Mouse (Mus musculus): ENCODE measurements at regions not wholly inside any gene's neighbourhood (a gene's known extent, or its start where the extent isn't known, plus 50 kb on each side); places are given as distances from the start of the nearest gene placed in this dataset.

DNA sequence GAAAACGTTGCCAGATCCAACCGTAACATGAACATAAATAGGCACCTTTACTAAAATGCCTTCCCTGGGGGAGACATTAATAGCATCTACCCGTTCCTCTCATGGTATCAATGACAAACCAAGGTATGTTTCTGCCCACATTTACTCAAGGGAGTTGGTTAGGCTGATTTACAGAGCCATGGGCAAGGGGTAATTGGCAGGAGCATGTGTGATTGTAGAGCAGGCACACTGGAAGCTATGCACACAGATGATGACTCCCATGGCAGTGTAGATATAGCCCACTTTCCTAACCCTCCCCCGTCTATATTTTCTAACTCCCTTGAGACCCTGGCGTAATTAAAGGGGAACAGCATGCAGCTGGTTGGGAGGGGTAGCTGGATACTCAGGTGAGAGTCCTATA lies 183.6 kb upstream of the Mki67 start:
- Histone ChIP-seq H3K9me3 (no peaks in the 10 kb centered on the region), H3K4me2 (replicated peaks) (no peak overlapping the region), H3K9ac (no peak overlapping the region), H3K4me3 (no peak overlapping the region), H3K4me1 (peaks cover 7% of the 10 kb centered on the region; the same call in 1 of the 2 replicates), H3K27ac (no peak overlapping the region), H3K27me3 (replicated peaks) (no peaks in the 10 kb centered on the region), H3K36me3 (no peaks in the 10 kb centered on the region)
- ATAC-seq (ENCODE audit: low FRiP score, low read depth), result no peak
- WGBS, result 76% methylated on average over 5 of the region's 5 CpGs

GRCm38 (mm10) chr7:135900861-135901321 lies 184.7 kb upstream of the Mki67 start:
- no peaks in the 10 kb centered on the region for H3K27me3 ChIP-seq (replicated peaks)
- H3K9ac ChIP-seq, result no peak overlapping the region
- no peak overlapping the region for H3K4me2 ChIP-seq (replicated peaks)
- H3K4me1 ChIP-seq, result peaks cover 7% of the 10 kb centered on the region; the same call in 1 of the 2 replicates
- WGBS, result 27% methylated on average over 10 of the region's 10 CpGs
- no peak overlapping the region for H3K4me3 ChIP-seq
- no peak overlapping the region for H3K27ac ChIP-seq
- no peak for ATAC-seq (ENCODE audit: low FRiP score, low read depth)
- no peaks in the 10 kb centered on the region for H3K36me3 ChIP-seq
- no peaks in the 10 kb centered on the region for H3K9me3 ChIP-seq

- H3K27me3 ChIP-seq (replicated peaks), result no peaks in the 10 kb centered on the region
- H3K4me1 ChIP-seq, result peaks cover 7% of the 10 kb centered on the region; the same call in 1 of the 2 replicates
- H3K4me2 ChIP-seq (replicated peaks), result no peak overlapping the region
- ATAC-seq (ENCODE audit: low FRiP score, low read depth), result no peak
- no peaks in the 10 kb centered on the region for H3K9me3 ChIP-seq
- H3K36me3 ChIP-seq, result no peaks in the 10 kb centered on the region
- H3K27ac ChIP-seq, result no peak overlapping the region
- no peak overlapping the region for H3K4me3 ChIP-seq
- no peak overlapping the region for H3K9ac ChIP-seq
- WGBS, result 79% methylated on average over 13 of the region's 13 CpGs
These were observed 186.2 kb upstream of the Mki67 start for GRCm38 (mm10) chr7:135902106-135903055.

GRCm38 (mm10) chr7:135911376-135911775 lies 195.2 kb upstream of the Mki67 start:
- no peak overlapping the region for H3K9ac ChIP-seq
- H3K4me3 ChIP-seq, result no peak overlapping the region
- no peaks in the 10 kb centered on the region for H3K27me3 ChIP-seq (replicated peaks)
- H3K4me1 ChIP-seq, result no peaks in the 10 kb centered on the region
- no peak for ATAC-seq (ENCODE audit: low FRiP score, low read depth)
- no peak overlapping the region for H3K4me2 ChIP-seq (replicated peaks)
- no peaks in the 10 kb centered on the region for H3K9me3 ChIP-seq
- H3K27ac ChIP-seq, result no peak overlapping the region
- H3K36me3 ChIP-seq, result no peaks in the 10 kb centered on the region

DNA sequence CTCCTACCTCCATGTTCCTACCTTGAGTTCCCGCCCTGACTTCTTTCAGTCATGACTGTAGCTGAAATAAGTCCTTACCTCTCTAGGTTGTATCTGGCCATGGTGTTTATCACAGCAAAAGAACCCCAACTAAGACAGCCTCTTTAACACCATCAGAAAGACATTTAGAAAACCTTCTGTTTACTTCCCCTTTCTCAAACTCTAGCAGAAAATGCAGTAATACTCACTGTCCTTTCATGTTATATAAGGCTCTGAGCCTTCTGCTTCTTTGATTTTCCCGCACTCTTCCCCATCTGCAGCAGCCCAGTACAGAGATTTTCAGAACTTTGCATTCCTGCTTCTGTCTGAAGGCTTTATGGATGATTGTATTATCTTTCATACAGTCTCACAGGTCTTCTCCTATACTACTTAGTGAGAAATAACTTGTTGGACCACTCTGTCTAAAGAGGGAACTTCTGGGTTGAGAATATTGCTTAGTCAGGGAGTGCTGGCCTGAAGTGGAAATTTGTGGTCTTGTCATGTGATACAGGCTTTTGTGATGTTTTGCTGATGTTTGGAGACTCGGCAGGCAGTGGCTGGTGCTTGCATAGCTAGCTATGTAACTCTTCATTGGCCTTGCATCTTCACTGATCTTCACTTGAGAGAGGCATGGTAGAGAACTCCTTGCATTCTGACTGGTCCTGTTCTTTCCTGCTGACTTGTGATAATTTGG lies 197.9 kb upstream of the Mki67 start:
- Histone ChIP-seq H3K9ac (no peak overlapping the region), H3K4me1 (no peaks in the 10 kb centered on the region), H3K27ac (no peak overlapping the region), H3K4me2 (replicated peaks) (no peak overlapping the region), H3K4me3 (no peak overlapping the region), H3K36me3 (no peaks in the 10 kb centered on the region), H3K9me3 (no peaks in the 10 kb centered on the region), H3K27me3 (replicated peaks) (no peaks in the 10 kb centered on the region)
- 90% methylated on average over 3 of the region's 3 CpGs for WGBS
- ATAC-seq (ENCODE audit: low FRiP score, low read depth), result no peak

GRCm38 (mm10) chr7:135923876-135924275 lies 207.7 kb upstream of the Mki67 start:
- Histone ChIP-seq H3K36me3 (no peaks in the 10 kb centered on the region), H3K4me2 (replicated peaks) (no peak overlapping the region), H3K9me3 (no peaks in the 10 kb centered on the region), H3K27ac (no peak overlapping the region), H3K27me3 (replicated peaks) (no peaks in the 10 kb centered on the region), H3K4me1 (no peaks in the 10 kb centered on the region), H3K9ac (no peak overlapping the region), H3K4me3 (no peak overlapping the region)
- no peak for ATAC-seq (ENCODE audit: low FRiP score, low read depth)
- WGBS, result 86% methylated on average over 7 of the region's 7 CpGs

- ATAC-seq (ENCODE audit: low FRiP score, low read depth), result no peak
- H3K4me2 ChIP-seq (replicated peaks), result no peak overlapping the region
- H3K9me3 ChIP-seq, result no peaks in the 10 kb centered on the region
- H3K36me3 ChIP-seq, result no peaks in the 10 kb centered on the region
- no peak overlapping the region for H3K9ac ChIP-seq
- H3K27ac ChIP-seq, result no peak overlapping the region
- no peaks in the 10 kb centered on the region for H3K27me3 ChIP-seq (replicated peaks)
- H3K4me1 ChIP-seq, result no peaks in the 10 kb centered on the region
- 86% methylated on average over 4 of the region's 4 CpGs for WGBS
- H3K4me3 ChIP-seq, result no peak overlapping the region
These were observed 208.5 kb upstream of the Mki67 start for GRCm38 (mm10) chr7:135924641-135925040.

- WGBS, result 86% methylated on average over 1 of the region's 1 CpGs
These were observed 213.9 kb upstream of the Mki67 start for GRCm38 (mm10) chr7:135930091-135930490.

GRCm38 (mm10) chr7:135932595-135933175 lies 216.5 kb upstream of the Mki67 start:
- 84% methylated on average over 5 of the region's 5 CpGs for WGBS
- Histone ChIP-seq H3K27me3 (replicated peaks) (no peaks in the 10 kb centered on the region), H3K4me2 (replicated peaks) (no peak overlapping the region), H3K4me3 (no peak overlapping the region), H3K27ac (no peak overlapping the region), H3K4me1 (no peaks in the 10 kb centered on the region), H3K36me3 (no peaks in the 10 kb centered on the region), H3K9me3 (no peaks in the 10 kb centered on the region), H3K9ac (no peak overlapping the region)
- no peak for ATAC-seq (ENCODE audit: low FRiP score, low read depth)

More at GRCm38 (mm10) chr7:135930091-135930490, 213.9 kb upstream of the Mki67 start:
- H3K36me3 ChIP-seq, result no peaks in the 10 kb centered on the region
- H3K4me3 ChIP-seq, result no peak overlapping the region
- no peak overlapping the region for H3K9ac ChIP-seq
- H3K4me1 ChIP-seq, result no peaks in the 10 kb centered on the region
- no peaks in the 10 kb centered on the region for H3K9me3 ChIP-seq
- H3K27me3 ChIP-seq (replicated peaks), result no peaks in the 10 kb centered on the region
- no peak overlapping the region for H3K27ac ChIP-seq
- ATAC-seq (ENCODE audit: low FRiP score, low read depth), result no peak
- no peak overlapping the region for H3K4me2 ChIP-seq (replicated peaks)

GRCm38 (mm10) chr7:135935180-135935579 lies 219.0 kb upstream of the Mki67 start:
- Histone ChIP-seq H3K27ac (no peak overlapping the region), H3K9me3 (no peaks in the 10 kb centered on the region), H3K4me1 (no peaks in the 10 kb centered on the region), H3K36me3 (no peaks in the 10 kb centered on the region), H3K4me3 (no peak overlapping the region), H3K9ac (no peak overlapping the region), H3K4me2 (replicated peaks) (no peak overlapping the region), H3K27me3 (replicated peaks) (no peaks in the 10 kb centered on the region)
- WGBS, result 69% methylated on average over 1 of the region's 1 CpGs
- no peak for ATAC-seq (ENCODE audit: low FRiP score, low read depth)

GRCm38 (mm10) chr7:135937465-135937864 lies 221.3 kb upstream of the Mki67 start:
- H3K4me3 ChIP-seq, result no peak overlapping the region
- no peaks in the 10 kb centered on the region for H3K27me3 ChIP-seq (replicated peaks)
- no peak overlapping the region for H3K9ac ChIP-seq
- ATAC-seq (ENCODE audit: low FRiP score, low read depth), result no peak
- WGBS, result 86% methylated on average over 3 of the region's 3 CpGs
- no peak overlapping the region for H3K4me2 ChIP-seq (replicated peaks)
- no peaks in the 10 kb centered on the region for H3K36me3 ChIP-seq
- H3K27ac ChIP-seq, result no peak overlapping the region
- H3K9me3 ChIP-seq, result no peaks in the 10 kb centered on the region
- no peaks in the 10 kb centered on the region for H3K4me1 ChIP-seq

GRCm38 (mm10) chr7:135939341-135939740 lies 223.2 kb upstream of the Mki67 start:
- no peak overlapping the region for H3K9ac ChIP-seq
- H3K4me2 ChIP-seq (replicated peaks), result no peak overlapping the region
- no peak for ATAC-seq (ENCODE audit: low FRiP score, low read depth)
- no peaks in the 10 kb centered on the region for H3K27me3 ChIP-seq (replicated peaks)
- no peaks in the 10 kb centered on the region for H3K4me1 ChIP-seq
- 85% methylated on average over 5 of the region's 5 CpGs for WGBS
- H3K36me3 ChIP-seq, result no peaks in the 10 kb centered on the region
- H3K27ac ChIP-seq, result no peak overlapping the region
- H3K9me3 ChIP-seq, result no peaks in the 10 kb centered on the region
- no peak overlapping the region for H3K4me3 ChIP-seq
